Mouse (Mus musculus) olfactory bulb, adult 2 months (tissue): Measurements from ENCODE around the gene Rps26. TPM values are rescaled to one million over a fixed set of nuclear protein-coding genes. Genes with fewer than 3 reads are reported as not detected.

Experiments
- H3K27ac ChIP-seq: fragments of 200-500 bp; 2 replicates; pipeline ENCODE4 v1.5.1; 2012; ENCODE audit warnings: low read depth, low read length; ENCODE audit not compliant: insufficient read depth
- H3K4me1 ChIP-seq: fragments of 200-500 bp; 2 replicates; pipeline ENCODE4 v1.6.1; 2012; ENCODE audit warnings: low read length; ENCODE audit not compliant: control insufficient read depth, insufficient read depth
- H3K4me3 ChIP-seq: fragments of 200-500 bp; 2 replicates; pipeline ENCODE4 v1.5.1; 2012; ENCODE audit warnings: mild to moderate bottlenecking, low read depth, low read length, moderate library complexity; ENCODE audit not compliant: insufficient read depth
- CTCF ChIP-seq: fragments of 200-500 bp; IDR thresholded peaks from 2 replicates; pipeline ENCODE4 v1.5.1; 2012; ENCODE audit warnings: low read depth, mild to moderate bottlenecking, low read length, moderate library complexity; ENCODE audit not compliant: insufficient read depth
- POLR2A ChIP-seq: fragments of 200-500 bp; IDR thresholded peaks from 2 replicates; pipeline ENCODE4 v1.6.1; 2012; ENCODE audit warnings: mild to moderate bottlenecking, low read depth, low read length, moderate library complexity; ENCODE audit not compliant: insufficient read depth
- WGBS: fragments of 180-500 bp; shearing (Covaris S2); methylation state at CpG from one replicate; pipeline ENCODE4 v1.1.7; 2018; 5-methylcytosine and 5-hydroxymethylcytosine counted together
- polyA plus RNA-seq: library from polyadenylated mRNA; stranded (reverse); fragments of >200 nt; gene quantifications from 2 replicates; pipeline ENCODE4 v1.2.4, GENCODE M21; 2012; ENCODE audit warnings: low replicate concordance; ENCODE audit not compliant: missing spikeins, insufficient read depth, insufficient read length

Gene Rps26
- polyA plus RNA-seq, 1 experiment: not detected

- Histone ChIP-seq H3K4me3 (no peak overlapping the region), H3K27ac (no peak overlapping the region)
Observed at GRCm38 (mm10) chr10:128583644-128584043, 42.9 kb downstream of the Rps26 start.

GRCm38 (mm10) chr10:128579731-128580130 lies 46.8 kb downstream of the Rps26 start:
- H3K27ac ChIP-seq: no peak overlapping the region
- H3K4me3 ChIP-seq: no peak overlapping the region
- no peak for TF ChIP-seq POLR2A
- no peak for TF ChIP-seq CTCF
- WGBS: 94% methylated on average over 4 of the region's 4 CpGs
- 0 out of 2 replicates have a peak, but pooled peaks cover 2% of the 10 kb centered on the region for H3K4me1 ChIP-seq

More at GRCm38 (mm10) chr10:128583644-128584043, 42.9 kb downstream of the Rps26 start:
- TF ChIP-seq POLR2A: no peak
- TF ChIP-seq CTCF: no peak
- 0 out of 2 replicates have a peak, but pooled peaks cover 2% of the 10 kb centered on the region for H3K4me1 ChIP-seq
- 35% methylated on average over 7 of the region's 7 CpGs for WGBS

- WGBS: 91% methylated on average over 3 of the region's 3 CpGs
- no peak for TF ChIP-seq POLR2A
- no peak for TF ChIP-seq CTCF
- H3K4me1 ChIP-seq: 0 out of 2 replicates have a peak, but pooled peaks cover 2% of the 10 kb centered on the region
- no peak overlapping the region for H3K4me3 ChIP-seq
- H3K27ac ChIP-seq: no peak overlapping the region
Observed at GRCm38 (mm10) chr10:128579298-128579697, 47.2 kb downstream of the Rps26 start.

- WGBS: 81% methylated on average over 11 of the region's 11 CpGs
- no peak for TF ChIP-seq CTCF
- TF ChIP-seq POLR2A: no peak
- H3K4me1 ChIP-seq: 0 out of 2 replicates have a peak, but pooled peaks cover 2% of the 10 kb centered on the region
Observed at GRCm38 (mm10) chr10:128578330-128578729, 48.2 kb downstream of the Rps26 start.

GRCm38 (mm10) chr10:128575063-128575462 lies 51.5 kb downstream of the Rps26 start:
- WGBS: 84% methylated on average over 2 of the region's 2 CpGs
- Histone ChIP-seq H3K4me3 (no peak overlapping the region), H3K27ac (no peak overlapping the region), H3K4me1 (no peaks in the 10 kb centered on the region)
- TF ChIP-seq POLR2A (no peak), CTCF (no peak)

More at GRCm38 (mm10) chr10:128578330-128578729, 48.2 kb downstream of the Rps26 start:
- no peak overlapping the region for H3K27ac ChIP-seq
- no peak overlapping the region for H3K4me3 ChIP-seq

Other genes with a start within 250 kb of the Rps26 start
- gene Ankrd52, start 249.6 kb downstream of the Rps26 start, polyA plus RNA-seq: not detected in 2 replicates
- not detected in 2 replicates for gene Slc39a5, start 225.5 kb downstream of the Rps26 start, polyA plus RNA-seq
- gene Nabp2, start 215.3 kb downstream of the Rps26 start, polyA plus RNA-seq: not detected in 2 replicates
- 155 TPM in 1 of 2 replicates, not detected in the other for gene Rnf41, start 215.1 kb downstream of the Rps26 start, polyA plus RNA-seq
- gene Smarcc2, start 167.5 kb downstream of the Rps26 start, polyA plus RNA-seq: 236 and 251 TPM in 2 replicates
- gene Myl6, start 132.6 kb downstream of the Rps26 start, polyA plus RNA-seq: not detected in 2 replicates
- gene Myl6b, start 128.1 kb downstream of the Rps26 start, polyA plus RNA-seq: not detected in 2 replicates
- gene Esyt1, start 100.9 kb downstream of the Rps26 start, polyA plus RNA-seq: not detected in 2 replicates
- not detected in 2 replicates for gene Zc3h10, start 79.0 kb downstream of the Rps26 start, polyA plus RNA-seq
- gene Rpl41, start 77.4 kb downstream of the Rps26 start, polyA plus RNA-seq: not detected in 2 replicates
- gene Pa2g4, start 60.8 kb downstream of the Rps26 start, polyA plus RNA-seq: not detected in 2 replicates
- not detected in 2 replicates for gene Erbb3, start 37.1 kb downstream of the Rps26 start, polyA plus RNA-seq
- not detected in 2 replicates for gene Ikzf4, start 19.2 kb upstream of the Rps26 start, polyA plus RNA-seq
- not detected in 2 replicates for gene Suox, start 47.3 kb upstream of the Rps26 start, polyA plus RNA-seq
- gene Rab5b, start 69.5 kb upstream of the Rps26 start, polyA plus RNA-seq: not detected in 2 replicates
- gene Pmel, start 77.4 kb upstream of the Rps26 start, polyA plus RNA-seq: not detected in 2 replicates
- gene Cdk2, start 78.3 kb upstream of the Rps26 start, polyA plus RNA-seq: not detected in 2 replicates
- 167 TPM in 1 of 2 replicates, not detected in the other for gene Dgka, start 118.1 kb upstream of the Rps26 start, polyA plus RNA-seq
- not detected in 2 replicates for gene Pym1, start 121.1 kb upstream of the Rps26 start, polyA plus RNA-seq
- not detected in 2 replicates for gene Mmp19, start 164.2 kb upstream of the Rps26 start, polyA plus RNA-seq
- not detected in 2 replicates for gene Dnajc14, start 177.3 kb upstream of the Rps26 start, polyA plus RNA-seq
- not detected in 2 replicates for gene Tmem198b, start 177.6 kb upstream of the Rps26 start, polyA plus RNA-seq
- gene Sarnp, start 190.6 kb upstream of the Rps26 start, polyA plus RNA-seq: not detected in 2 replicates
- not detected in 2 replicates for gene Ormdl2, start 194.9 kb upstream of the Rps26 start, polyA plus RNA-seq